Mouse (Mus musculus): ENCODE results near the gene Sec13. TPM values are rescaled to one million over a fixed set of nuclear protein-coding genes. Genes with fewer than 3 reads are reported as not detected.

Gene Sec13
- 281 and 284 TPM in 2 replicates for polyA plus RNA-seq (2016; fragmentation: Nextera tagmentation; extraction: Ambion mirVana)

GRCm38 (mm10) chr6:113740236-113741217 is at the start of gene Sec13:
TSS of gene Sec13 (minus strand) at chr6:113740743.
- 7% methylated on average over 41 of the region's 41 CpGs for WGBS
- Histone ChIP-seq H3K27ac (replicated peaks) (peak within 1 kb of the TSS; percentile 89), H3K4me1 (peaks cover 16% of the 10 kb centered on the region), H3K36me3 (peaks cover 29% of the 10 kb centered on the region), H3K9me3 (replicated peaks) (no peaks in the 10 kb centered on the region), H3K27me3 (ENCODE audit: low read depth, poor library complexity, severe bottlenecking) (0 out of 2 replicates have a peak, but pooled peaks cover 3% of the 10 kb centered on the region), H3K4me3 (peak within 1 kb of the TSS; percentile 95)
- peak; percentile 90 for DNase-seq (ENCODE audit: low spot score)

- 72% methylated on average over 6 of the region's 6 CpGs for WGBS
- Histone ChIP-seq H3K36me3 (no peaks in the 10 kb centered on the region), H3K27ac (replicated peaks) (no peak overlapping the region), H3K27me3 (ENCODE audit: low read depth, poor library complexity, severe bottlenecking) (no peaks in the 10 kb centered on the region), H3K4me3 (no peak overlapping the region), H3K4me1 (peaks cover 4% of the 10 kb centered on the region; the same call in 1 of the 2 replicates), H3K9me3 (replicated peaks) (no peaks in the 10 kb centered on the region)
- no peak for DNase-seq (ENCODE audit: low spot score)
Measured at GRCm38 (mm10) chr6:113787459-113787968, 47.0 kb upstream of the Sec13 start.

- no peaks in the 10 kb centered on the region for H3K27me3 ChIP-seq (ENCODE audit: low read depth, poor library complexity, severe bottlenecking)
- H3K9me3 ChIP-seq (replicated peaks): no peaks in the 10 kb centered on the region
- DNase-seq (ENCODE audit: low spot score): no peak
- WGBS: 85% methylated on average over 7 of the region's 7 CpGs
- no peak overlapping the region for H3K4me3 ChIP-seq
- H3K36me3 ChIP-seq: no peaks in the 10 kb centered on the region
- H3K4me1 ChIP-seq: peaks cover 4% of the 10 kb centered on the region; the same call in 1 of the 2 replicates
- no peak overlapping the region for H3K27ac ChIP-seq (replicated peaks)
Measured at GRCm38 (mm10) chr6:113785658-113786057, 45.1 kb upstream of the Sec13 start.

GRCm38 (mm10) chr6:113778229-113778753 is 37.7 kb upstream of the Sec13 start:
- Histone ChIP-seq H3K27ac (replicated peaks) (no peak overlapping the region), H3K4me1 (no peaks in the 10 kb centered on the region), H3K27me3 (ENCODE audit: low read depth, poor library complexity, severe bottlenecking) (no peaks in the 10 kb centered on the region), H3K36me3 (no peaks in the 10 kb centered on the region), H3K9me3 (replicated peaks) (no peaks in the 10 kb centered on the region), H3K4me3 (no peak overlapping the region)
- WGBS: 75% methylated on average over 7 of the region's 7 CpGs
- DNase-seq (ENCODE audit: low spot score): no peak

- no peaks in the 10 kb centered on the region for H3K9me3 ChIP-seq (replicated peaks)
- H3K4me1 ChIP-seq: no peaks in the 10 kb centered on the region
- H3K4me3 ChIP-seq: no peak overlapping the region
- DNase-seq (ENCODE audit: low spot score): no peak
- H3K27me3 ChIP-seq (ENCODE audit: low read depth, poor library complexity, severe bottlenecking): no peaks in the 10 kb centered on the region
- no peak overlapping the region for H3K27ac ChIP-seq (replicated peaks)
- WGBS: 82% methylated on average over 11 of the region's 11 CpGs
- no peaks in the 10 kb centered on the region for H3K36me3 ChIP-seq
Measured at GRCm38 (mm10) chr6:113768804-113769203, 28.3 kb upstream of the Sec13 start.

- peak; percentile 66 for DNase-seq (ENCODE audit: low spot score)
- WGBS: 25% methylated on average over 7 of the region's 7 CpGs
- no peaks in the 10 kb centered on the region for H3K36me3 ChIP-seq
- no peak overlapping the region for H3K27ac ChIP-seq (replicated peaks)
- H3K4me1 ChIP-seq: no peaks in the 10 kb centered on the region
- H3K4me3 ChIP-seq: no peak overlapping the region
- H3K27me3 ChIP-seq (ENCODE audit: low read depth, poor library complexity, severe bottlenecking): no peaks in the 10 kb centered on the region
- no peaks in the 10 kb centered on the region for H3K9me3 ChIP-seq (replicated peaks)
Measured at GRCm38 (mm10) chr6:113761644-113762043, 21.1 kb upstream of the Sec13 start.

- peaks cover 8% of the 10 kb centered on the region for H3K4me1 ChIP-seq
- H3K4me3 ChIP-seq: no peak overlapping the region
- H3K27me3 ChIP-seq (ENCODE audit: low read depth, poor library complexity, severe bottlenecking): peaks cover 31% of the 10 kb centered on the region
- 62% methylated on average over 17 of the region's 17 CpGs for WGBS
- no peaks in the 10 kb centered on the region for H3K36me3 ChIP-seq
- no peak overlapping the region for H3K27ac ChIP-seq (replicated peaks)
- H3K9me3 ChIP-seq (replicated peaks): no peaks in the 10 kb centered on the region
- no peak for DNase-seq (ENCODE audit: low spot score)
Measured at GRCm38 (mm10) chr6:113749119-113749685, 8.7 kb upstream of the Sec13 start.

GRCm38 (mm10) chr6:113748351-113748750 is 7.8 kb upstream of the Sec13 start:
- Histone ChIP-seq H3K9me3 (replicated peaks) (no peaks in the 10 kb centered on the region), H3K27me3 (ENCODE audit: low read depth, poor library complexity, severe bottlenecking) (peaks cover 31% of the 10 kb centered on the region), H3K4me3 (peak overlapping the region; percentile 39), H3K36me3 (no peaks in the 10 kb centered on the region), H3K27ac (replicated peaks) (peak overlapping the region; percentile 52; the same call in 1 of the 2 replicates), H3K4me1 (peaks cover 8% of the 10 kb centered on the region)
- peak; percentile 19 for DNase-seq (ENCODE audit: low spot score)
- WGBS: 31% methylated on average over 26 of the region's 26 CpGs

GRCm38 (mm10) chr6:113747284-113747683 is 6.7 kb upstream of the Sec13 start:
- Histone ChIP-seq H3K27ac (replicated peaks) (no peak overlapping the region), H3K4me1 (peaks cover 8% of the 10 kb centered on the region), H3K4me3 (no peak overlapping the region), H3K27me3 (ENCODE audit: low read depth, poor library complexity, severe bottlenecking) (peaks cover 31% of the 10 kb centered on the region), H3K36me3 (no peaks in the 10 kb centered on the region), H3K9me3 (replicated peaks) (no peaks in the 10 kb centered on the region)
- no peak for DNase-seq (ENCODE audit: low spot score)
- 90% methylated on average over 14 of the region's 14 CpGs for WGBS

- no peak for DNase-seq (ENCODE audit: low spot score)
- no peak overlapping the region for H3K4me3 ChIP-seq
Measured at GRCm38 (mm10) chr6:113745117-113745516, 4.6 kb upstream of the Sec13 start.

GRCm38 (mm10) chr6:113743111-113743510 is 2.6 kb upstream of the Sec13 start:
- Histone ChIP-seq H3K27me3 (ENCODE audit: low read depth, poor library complexity, severe bottlenecking) (peaks cover 10% of the 10 kb centered on the region), H3K9me3 (replicated peaks) (no peaks in the 10 kb centered on the region), H3K36me3 (peaks cover 3% of the 10 kb centered on the region), H3K4me1 (peaks cover 16% of the 10 kb centered on the region), H3K27ac (replicated peaks) (no peak overlapping the region), H3K4me3 (no peak overlapping the region)
- DNase-seq (ENCODE audit: low spot score): no peak
- WGBS: 56% methylated on average over 1 of the region's 1 CpGs

More at GRCm38 (mm10) chr6:113745117-113745516, 4.6 kb upstream of the Sec13 start:
- Histone ChIP-seq H3K27ac (replicated peaks) (no peak overlapping the region), H3K36me3 (no peaks in the 10 kb centered on the region), H3K27me3 (ENCODE audit: low read depth, poor library complexity, severe bottlenecking) (peaks cover 28% of the 10 kb centered on the region), H3K9me3 (replicated peaks) (no peaks in the 10 kb centered on the region), H3K4me1 (peaks cover 13% of the 10 kb centered on the region)

- Histone ChIP-seq H3K4me3 (no peak overlapping the region), H3K4me1 (peaks cover 16% of the 10 kb centered on the region), H3K27me3 (ENCODE audit: low read depth, poor library complexity, severe bottlenecking) (peaks cover 5% of the 10 kb centered on the region), H3K36me3 (peaks cover 11% of the 10 kb centered on the region), H3K9me3 (replicated peaks) (no peaks in the 10 kb centered on the region), H3K27ac (replicated peaks) (no peak overlapping the region)
- DNase-seq (ENCODE audit: low spot score): no peak
- 84% methylated on average over 1 of the region's 1 CpGs for WGBS
Measured at GRCm38 (mm10) chr6:113742321-113742720, 1.8 kb upstream of the Sec13 start.

Data from midbrain, embryonic 10.5 days (tissue).